Mouse (Mus musculus) heart, adult 2 months (tissue): ENCODE measurements around the gene Nlrc3. TPM values are rescaled to one million over a fixed set of nuclear protein-coding genes. Genes with fewer than 3 reads are reported as not detected.

Source experiments
- DNase-seq, 2 experiments: peaks; one replicate each; pipeline ENCODE4 v3.0.0; 2021
- H3K27ac ChIP-seq: fragments of 200-600 bp; 2 replicates; pipeline ENCODE4 v1.8.1; 2022
- H3K27me3 ChIP-seq: fragments of 200-500 bp; 2 replicates; pipeline ENCODE4 v1.6.1; 2012; ENCODE audit warnings: mild to moderate bottlenecking, low read length, inconsistent platforms, mixed read lengths; ENCODE audit not compliant: control insufficient read depth, insufficient read depth
- H3K36me3 ChIP-seq: fragments of 200-500 bp; 2 replicates; pipeline ENCODE4 v1.6.1; 2012; ENCODE audit warnings: low read length, inconsistent platforms; ENCODE audit not compliant: control insufficient read depth, insufficient read depth
- H3K4me1 ChIP-seq: fragments of 200-500 bp; 2 replicates; pipeline ENCODE4 v1.6.1; 2011; ENCODE audit warnings: low read length; ENCODE audit not compliant: control insufficient read depth, insufficient read depth
- H3K4me3 ChIP-seq: fragments of 200-600 bp; 2 replicates; pipeline ENCODE4 v1.8.1; 2022
- H3K79me2 ChIP-seq: fragments of 200-500 bp; replicated peaks from 2 replicates; pipeline ENCODE4 v1.6.1; 2012; ENCODE audit warnings: mild to moderate bottlenecking, inconsistent platforms, low read length, moderate library complexity, mixed read lengths; ENCODE audit not compliant: control insufficient read depth, insufficient read depth
- H3K9ac ChIP-seq: fragments of 200-500 bp; 2 replicates; pipeline ENCODE4 v1.6.1; 2012; ENCODE audit warnings: low read depth, mild to moderate bottlenecking, control low read depth, inconsistent platforms, low read length, mixed read lengths
- CTCF ChIP-seq: fragments of 200-600 bp; IDR thresholded peaks from 2 replicates; pipeline ENCODE4 v1.8.1; 2022; ENCODE audit warnings: antibody characterized with exemption, mild to moderate bottlenecking, moderate library complexity
- EP300 ChIP-seq: fragments of 200-500 bp; IDR thresholded peaks from 2 replicates; pipeline ENCODE4 v1.6.1; 2011; ENCODE audit warnings: low read depth, low read length, control low read depth; ENCODE audit not compliant: insufficient read depth
- POLR2A ChIP-seq: fragments of 200-500 bp; IDR thresholded peaks from 2 replicates; pipeline ENCODE4 v1.6.1; 2011; ENCODE audit warnings: mild to moderate bottlenecking, low read depth, low read length, control low read depth; ENCODE audit not compliant: insufficient read depth
- WGBS: fragments of 180-500 bp; shearing (Covaris S2); methylation state at CpG from one replicate; pipeline ENCODE4 v1.1.7; 2018; 5-methylcytosine and 5-hydroxymethylcytosine counted together
- intact Hi-C: fragments of 180-260 bp; cut with DNase I; formaldehyde crosslinking; loops from one replicate; pipeline ENCODE4 v1.15.1; 2025
- polyA plus RNA-seq: library from polyadenylated mRNA; depleted of rRNA; stranded (reverse); fragments of >200 nt; gene quantifications from 2 replicates; pipeline ENCODE4 v1.2.3, GENCODE M21; 2012
- total RNA-seq, 2 experiments: library from RNA; stranded (reverse); gene quantifications; 2 replicates each; pipeline ENCODE4 v1.2.3; 2021

Gene Nlrc3
- total and polyA plus RNA-seq, 3 experiments: 1.1 to 3.2 (median 1.2) TPM

GRCm38 (mm10) chr16:3923515-3923914 lies 52.9 kb downstream of the Nlrc3 start:
- Histone ChIP-seq H3K4me1 (no peaks in the 10 kb centered on the region), H3K9ac (no peak overlapping the region), H3K27me3 (no peaks in the 10 kb centered on the region), H3K79me2 (no peaks in the 10 kb centered on the region), H3K4me3 (no peak overlapping the region), H3K36me3 (no peaks in the 10 kb centered on the region), H3K27ac (no peak overlapping the region)
- DNase-seq: no peak
- TF ChIP-seq CTCF (no peak), EP300 (no peak), POLR2A (no peak)
- WGBS: 88% methylated on average over 3 of the region's 3 CpGs
- intact Hi-C loops: no loop called here

GRCm38 (mm10) chr16:3920756-3921155 lies 55.7 kb downstream of the Nlrc3 start:
- intact Hi-C loops: no loop called here
- H3K36me3 ChIP-seq: no peaks in the 10 kb centered on the region; the same call in 1 of the 2 replicates
- WGBS: 67% methylated on average over 2 of the region's 2 CpGs

GRCm38 (mm10) chr16:3909118-3909517 lies 67.3 kb downstream of the Nlrc3 start:
- intact Hi-C loops: loop anchor here (2.0 kb wide), 2 partner anchors 62 to 94 kb away; partner anchors contain the start of genes Slx4 and Zfp174

More at GRCm38 (mm10) chr16:3920756-3921155, 55.7 kb downstream of the Nlrc3 start:
- no peaks in the 10 kb centered on the region for H3K4me1 ChIP-seq
- no peak for DNase-seq
- H3K4me3 ChIP-seq: no peak overlapping the region
- TF ChIP-seq CTCF: no peak
- no peak for TF ChIP-seq POLR2A
- TF ChIP-seq EP300: no peak
- no peaks in the 10 kb centered on the region for H3K79me2 ChIP-seq
- H3K27ac ChIP-seq: no peak overlapping the region
- no peaks in the 10 kb centered on the region for H3K27me3 ChIP-seq
- no peak overlapping the region for H3K9ac ChIP-seq

GRCm38 (mm10) chr16:3908537-3909111 lies 67.8 kb downstream of the Nlrc3 start, which contains the start of the genes 1700037C18Rik and Cluap1:
Gene 1700037C18Rik (minus strand): TSS chr16:3908689.
Gene Cluap1 (plus strand): TSS chr16:3908801.
- Histone ChIP-seq H3K36me3 (peaks cover 3% of the 10 kb centered on the region), H3K4me1 (no peaks in the 10 kb centered on the region), H3K79me2 (no peaks in the 10 kb centered on the region), H3K27ac (peak within 1 kb of the TSS; percentile 90), H3K27me3 (no peaks in the 10 kb centered on the region), H3K4me3 (peak within 1 kb of the TSS; percentile 75), H3K9ac (peak within 1 kb of the TSS; percentile 79)
- WGBS: under 1% methylated on average over 33 of the region's 33 CpGs
- peak; percentile 90 to 96 for DNase-seq
- peak; percentile 52; the same call in 1 of the 2 replicates for TF ChIP-seq EP300
- peak; percentile 94 for TF ChIP-seq CTCF
- peak; percentile 82 for TF ChIP-seq POLR2A
- intact Hi-C loops: loop anchor here (1.0 to 2.0 kb wide), 4 partner anchors 24 to 94 kb away; partner anchors contain the start of genes Gm20695, Slx4, Zfp174 and Zfp597

More at GRCm38 (mm10) chr16:3909118-3909517, 67.3 kb downstream of the Nlrc3 start:
- no peaks in the 10 kb centered on the region for H3K79me2 ChIP-seq
- TF ChIP-seq EP300: no peak
- H3K27me3 ChIP-seq: no peaks in the 10 kb centered on the region
- peaks cover 3% of the 10 kb centered on the region for H3K36me3 ChIP-seq
- H3K9ac ChIP-seq: peak overlapping the region; percentile 79
- DNase-seq: no peak
- peak overlapping the region; percentile 90 for H3K27ac ChIP-seq
- H3K4me3 ChIP-seq: peak overlapping the region; percentile 75
- WGBS: 3% methylated on average over 20 of the region's 20 CpGs
- H3K4me1 ChIP-seq: no peaks in the 10 kb centered on the region

- no peaks in the 10 kb centered on the region for H3K4me1 ChIP-seq
- H3K79me2 ChIP-seq: no peaks in the 10 kb centered on the region
- intact Hi-C loops: no loop called here
- 61% methylated on average over 2 of the region's 2 CpGs for WGBS
- DNase-seq: no peak
- H3K27me3 ChIP-seq: no peaks in the 10 kb centered on the region
- H3K27ac ChIP-seq: no peak overlapping the region
- TF ChIP-seq POLR2A: no peak
- TF ChIP-seq EP300: no peak
- no peak for TF ChIP-seq CTCF
- H3K4me3 ChIP-seq: no peak overlapping the region
- H3K36me3 ChIP-seq: peaks cover 3% of the 10 kb centered on the region
- H3K9ac ChIP-seq: no peak overlapping the region
Measured at GRCm38 (mm10) chr16:3907471-3907870, 69.0 kb downstream of the Nlrc3 start.

- no peak overlapping the region for H3K4me3 ChIP-seq
- no peak overlapping the region for H3K9ac ChIP-seq
- H3K79me2 ChIP-seq: no peaks in the 10 kb centered on the region; the same call in none of the 2 replicates
- H3K36me3 ChIP-seq: peaks cover 9% of the 10 kb centered on the region
- H3K4me1 ChIP-seq: peaks cover 15% of the 10 kb centered on the region
- H3K27me3 ChIP-seq: no peaks in the 10 kb centered on the region
- TF ChIP-seq EP300 (no peak), CTCF (no peak), POLR2A (no peak)
- DNase-seq: no peak
- intact Hi-C loops: no loop called here
- no peak overlapping the region for H3K27ac ChIP-seq
- WGBS: 84% methylated on average over 1 of the region's 1 CpGs
Measured at GRCm38 (mm10) chr16:3896553-3896952, 79.9 kb downstream of the Nlrc3 start.
